In the genomic region with DNA sequence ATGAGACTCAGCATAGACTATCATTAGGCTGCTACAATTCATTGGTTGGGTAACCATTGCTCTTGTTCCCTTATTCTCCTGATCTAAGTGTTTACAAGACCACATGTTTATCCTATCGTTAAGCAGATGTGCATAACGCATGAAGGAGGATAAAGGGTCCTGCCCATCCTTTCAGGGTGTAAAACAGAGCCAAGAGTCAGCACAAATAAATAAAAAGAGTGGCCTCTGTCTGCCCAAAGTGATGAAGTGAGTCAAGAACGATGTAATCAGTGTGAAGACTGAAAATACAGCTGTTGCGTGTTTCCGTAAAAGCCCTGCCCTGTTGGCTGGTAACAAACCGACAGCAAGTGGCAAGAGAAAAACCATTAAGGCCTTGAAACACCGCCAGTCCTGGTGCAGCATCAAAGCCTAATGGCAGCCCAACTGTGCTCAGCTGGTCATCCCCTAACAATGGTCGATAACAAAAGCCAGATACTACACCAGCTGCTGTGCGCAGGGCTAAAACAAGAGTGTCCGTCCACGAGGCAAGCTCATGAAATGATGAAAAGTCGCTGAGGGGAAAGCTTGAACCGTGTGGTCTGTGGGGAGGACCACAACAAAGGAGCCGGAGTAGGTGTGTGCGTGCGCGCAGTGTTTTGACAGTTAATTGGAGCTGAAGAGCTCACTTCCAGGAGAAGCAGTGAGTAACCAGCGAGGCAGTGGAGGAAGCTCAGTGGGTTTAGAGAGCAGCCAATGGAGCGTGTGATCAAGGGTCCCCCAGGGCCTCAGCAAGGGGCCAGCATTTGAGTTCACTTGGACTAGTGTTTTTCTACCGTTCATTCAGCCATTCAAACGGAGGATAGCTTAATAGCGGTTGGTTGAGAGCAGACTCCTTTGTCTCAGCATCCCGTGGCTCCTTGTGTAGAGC, we compare ENCODE assay signal across 12 mouse cellular contexts.
A peak's percentile ranks its signal among the peaks of the same experiment; 100 is the strongest.
DNase-seq lines count a peak whose midpoint lies in the region; TF ChIP-seq lines count a peak whose summit lies in the region.
"Had no signal": no experiment of that assay in that cellular context is flagged by ENCODE, and none has a peak within 500 bp of the region (broad histone marks: within the 10 kb centered on the region; RNA-seq: fewer than 3 reads in every experiment).

No protein-coding gene starts in this region.

- H3K9me3 ChIP-seq in hindbrain, embryonic 10.5 days: no peaks in the 10 kb centered on the region
- H3K9me3 ChIP-seq in midbrain, embryonic 10.5 days (replicated peaks): no peaks in the 10 kb centered on the region
- H3K9me3 ChIP-seq: limb, embryonic 15.5 days had no signal

- peak overlapping the region; percentile 12; the same call in 1 of the 2 replicates for H3K4me3 ChIP-seq in testis, adult 2 months (ENCODE audit: control insufficient read depth, low read depth, low read length)
- H3K4me3 ChIP-seq in hindbrain, embryonic 10.5 days: peak overlapping the region; percentile 30
- H3K4me3 ChIP-seq in midbrain, embryonic 10.5 days: peak overlapping the region; percentile 31; the same call in 1 of the 2 replicates
- H3K4me3 ChIP-seq: heart, adult 2 months; limb, embryonic 15.5 days had no signal

- no peaks in the 10 kb centered on the region for H3K36me3 ChIP-seq in testis, adult 2 months (ENCODE audit: control insufficient read depth, insufficient read depth, low read length)
- H3K36me3 ChIP-seq in hindbrain, embryonic 10.5 days: no peaks in the 10 kb centered on the region
- H3K36me3 ChIP-seq in midbrain, embryonic 10.5 days: no peaks in the 10 kb centered on the region
- H3K36me3 ChIP-seq: limb, embryonic 15.5 days had no signal

- no peak for TF ChIP-seq POLR2A in testis, adult 2 months (IDR thresholded peaks at IDR 0.05; ENCODE audit: control insufficient read depth, low read depth, low read length)

- intact Hi-C loops in heart, postnatal 36 days (cut with DNase I): no loop called here

- H3K27me3 ChIP-seq in testis, adult 2 months (ENCODE audit: control insufficient read depth, insufficient read depth, low read length): no peaks in the 10 kb centered on the region
- H3K27me3 ChIP-seq in hindbrain, embryonic 10.5 days (ENCODE audit: insufficient read depth, poor library complexity, severe bottlenecking): no peaks in the 10 kb centered on the region
- H3K27me3 ChIP-seq in midbrain, embryonic 10.5 days (ENCODE audit: low read depth, poor library complexity, severe bottlenecking): 0 out of 2 replicates have a peak, but pooled peaks cover 3% of the 10 kb centered on the region
- H3K27me3 ChIP-seq: limb, embryonic 15.5 days had no signal

- no peak overlapping the region for H3K27ac ChIP-seq in testis, adult 2 months (ENCODE audit: control insufficient read depth, insufficient read depth, low read depth, low read length)
- peak overlapping the region; percentile 78 for H3K27ac ChIP-seq in hindbrain, embryonic 10.5 days
- H3K27ac ChIP-seq in midbrain, embryonic 10.5 days (replicated peaks): peak overlapping the region; percentile 80
- H3K27ac ChIP-seq: heart, adult 2 months; limb, embryonic 15.5 days had no signal

- WGBS in hindbrain, embryonic 10.5 days: 37% methylated on average over 23 of the region's 23 CpGs
- 42% methylated on average over 23 of the region's 23 CpGs for WGBS in midbrain, embryonic 10.5 days

- H3K4me1 ChIP-seq in testis, adult 2 months (ENCODE audit: control insufficient read depth, insufficient read depth, low read length): peaks cover 5% of the 10 kb centered on the region; the same call in 1 of the 2 replicates
- H3K4me1 ChIP-seq in hindbrain, embryonic 10.5 days (replicated peaks): peaks cover 10% of the 10 kb centered on the region; the same call in 1 of the 2 replicates
- H3K4me1 ChIP-seq in midbrain, embryonic 10.5 days: peaks cover 10% of the 10 kb centered on the region
- H3K4me1 ChIP-seq: limb, embryonic 15.5 days had no signal

- DNase-seq in testis, postnatal 10 days (ENCODE audit: low spot score): no peak
- DNase-seq in hindbrain, embryonic 10.5 days (ENCODE audit: low spot score): peak; percentile 52
- DNase-seq in midbrain, embryonic 10.5 days (ENCODE audit: low spot score): peak; percentile 46
- no peak for DNase-seq in ovary, adult 18-20 months (ENCODE audit: low spot score)
- no peak for DNase-seq in ovary, postnatal 14 days (ENCODE audit: low spot score)
- no peak for DNase-seq in heart, postnatal 36 days
- DNase-seq in kidney, postnatal 25 days: no peak
- DNase-seq: adrenal gland, postnatal 36 days; heart, adult 2 months; kidney, postnatal 10 days had no signal

- no peak for TF ChIP-seq CTCF in testis, adult 2 months (IDR thresholded peaks at IDR 0.05; ENCODE audit: control insufficient read depth, insufficient read depth, insufficient replicate concordance, low read depth, low read length)

Comparison
In these comparisons a context has a peak if more than half of its experiments do, and no peak if none do; other contexts are left out.
1. DNase-seq: peak in hindbrain, embryonic 10.5 days (single experiment) and midbrain, embryonic 10.5 days (single experiment); none in testis, postnatal 10 days (single experiment), ovary, adult 18-20 months (single experiment), ovary, postnatal 14 days (single experiment), heart, postnatal 36 days (0 of 2) and kidney, postnatal 25 days (0 of 2).
2. Peak in every context shown above with its lines, with median percentiles within 50 percentile points of each other: H3K4me3 ChIP-seq.